Mouse (Mus musculus) limb, embryonic 14.5 days (tissue): ENCODE results near the gene Ppp2ca. TPM values are rescaled to one million over a fixed set of nuclear protein-coding genes. Genes with fewer than 3 reads are reported as not detected.

Experiments used
- ATAC-seq: fragments of 200-750 bp; cut with Nextera tagmentation; 2 replicates; pipeline ENCODE4 v1.8.0; 2017; ENCODE audit warnings: low read depth, moderate number of reproducible peaks, moderate TSS enrichment; ENCODE audit not compliant: low FRiP score
- DNase-seq: peaks from one replicate; pipeline ENCODE4 v3.0.0-alpha.2; 2015; ENCODE audit warnings: low spot score
- H3K27ac ChIP-seq: fragments of 300-500 bp; sonication (generic); replicated peaks from 2 replicates; pipeline ENCODE4 v1.5.1; 2014; ENCODE audit warnings: low read depth, mild to moderate bottlenecking, low read length, moderate library complexity, mixed read lengths
- H3K27me3 ChIP-seq: fragments of 300-500 bp; sonication (generic); 2 replicates; pipeline ENCODE4 v1.6.1; 2014; ENCODE audit warnings: low read length, mixed read lengths; ENCODE audit not compliant: control insufficient read depth, insufficient read depth
- H3K36me3 ChIP-seq: fragments of 300-500 bp; sonication (generic); 2 replicates; pipeline ENCODE4 v1.6.1; 2014; ENCODE audit warnings: mild to moderate bottlenecking, low read length, moderate library complexity, mixed read lengths; ENCODE audit not compliant: control insufficient read depth, insufficient read depth
- H3K4me1 ChIP-seq: fragments of 300-500 bp; sonication (generic); 2 replicates; pipeline ENCODE4 v1.6.1; 2014; ENCODE audit warnings: antibody characterized with exemption, low read length, mixed read lengths; ENCODE audit not compliant: control insufficient read depth, insufficient read depth
- H3K4me2 ChIP-seq: fragments of 300-500 bp; sonication (generic); replicated peaks from 2 replicates; pipeline ENCODE4 v1.6.1; 2014; ENCODE audit warnings: low read depth, mild to moderate bottlenecking, low read length, moderate library complexity; ENCODE audit not compliant: severe bottlenecking
- H3K4me3 ChIP-seq: fragments of 300-500 bp; sonication (generic); replicated peaks from 2 replicates; pipeline ENCODE4 v1.5.1; 2014; ENCODE audit warnings: low read length
- H3K9ac ChIP-seq: fragments of 300-500 bp; sonication (generic); 2 replicates; pipeline ENCODE4 v1.6.1; 2014; ENCODE audit warnings: mild to moderate bottlenecking, low read depth, low read length, moderate library complexity; ENCODE audit not compliant: severe bottlenecking
- H3K9me3 ChIP-seq: fragments of 300-500 bp; sonication (generic); 2 replicates; pipeline ENCODE4 v1.6.1; 2016; ENCODE audit warnings: low read length; ENCODE audit not compliant: control insufficient read depth
- POLR2A ChIP-seq: fragments of 200-500 bp; IDR thresholded peaks from 2 replicates; pipeline ENCODE4 v1.8.0; 2012; ENCODE audit warnings: inconsistent platforms, mild to moderate bottlenecking, moderate library complexity, borderline replicate concordance; ENCODE audit not compliant: insufficient read depth, insufficient read length; ENCODE audit errors: extremely low read depth
- WGBS: fragments of 180-500 bp; shearing (Covaris S2); extraction: QIAGEN DNeasy Blood & Tissue Kit; methylation state at CpG from one replicate; pipeline ENCODE4 v1.1.7; 2014; 5-methylcytosine and 5-hydroxymethylcytosine counted together
- polyA plus RNA-seq, 2 experiments: library from polyadenylated mRNA; depleted of rRNA in 1 of 2; stranded (reverse) in 1 of 2; unstranded in 1 of 2; fragments of >200 nt; fragmentation: Nextera tagmentation in 1 of 2; extraction: Ambion mirVana in 1 of 2; gene quantifications; 2 replicates each; pipeline versions ENCODE4 v1.2.1 to v1.2.3; 2012 to 2014

Gene Ppp2ca
- polyA plus RNA-seq, 2 experiments, result 65.6 to 88.4 TPM

DNA sequence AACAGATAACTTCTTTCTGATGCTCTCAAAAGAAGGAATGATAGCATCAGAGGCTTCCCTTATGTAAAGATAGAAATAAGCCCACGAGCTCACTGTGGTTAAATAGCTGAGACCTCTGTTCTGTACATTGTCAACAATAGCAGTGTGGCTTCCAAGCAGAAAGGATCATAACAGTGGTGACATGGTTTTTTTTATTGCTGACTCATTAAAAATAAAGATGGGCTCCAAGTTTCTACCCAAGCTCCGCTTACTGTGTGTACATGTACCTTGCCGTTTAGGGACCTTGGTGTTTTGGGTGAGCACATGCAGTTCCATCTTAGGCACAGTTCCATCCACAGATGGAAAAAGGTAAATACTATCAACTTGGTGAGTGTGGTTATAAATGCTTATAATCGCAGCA, 4.5 kb downstream of the Ppp2ca start:
- no peak overlapping the region for H3K27ac ChIP-seq
- TF ChIP-seq POLR2A, result no peak
- no peak overlapping the region for H3K9ac ChIP-seq
- no peak overlapping the region for H3K4me3 ChIP-seq
- H3K9me3 ChIP-seq, result no peaks in the 10 kb centered on the region
- H3K4me1 ChIP-seq, result peaks cover 17% of the 10 kb centered on the region
- no peak overlapping the region for H3K4me2 ChIP-seq
- WGBS, result 83% methylated on average over 4 of the region's 4 CpGs
- no peaks in the 10 kb centered on the region for H3K36me3 ChIP-seq
- no peaks in the 10 kb centered on the region for H3K27me3 ChIP-seq
- no peak for ATAC-seq
- DNase-seq, result no peak

DNA sequence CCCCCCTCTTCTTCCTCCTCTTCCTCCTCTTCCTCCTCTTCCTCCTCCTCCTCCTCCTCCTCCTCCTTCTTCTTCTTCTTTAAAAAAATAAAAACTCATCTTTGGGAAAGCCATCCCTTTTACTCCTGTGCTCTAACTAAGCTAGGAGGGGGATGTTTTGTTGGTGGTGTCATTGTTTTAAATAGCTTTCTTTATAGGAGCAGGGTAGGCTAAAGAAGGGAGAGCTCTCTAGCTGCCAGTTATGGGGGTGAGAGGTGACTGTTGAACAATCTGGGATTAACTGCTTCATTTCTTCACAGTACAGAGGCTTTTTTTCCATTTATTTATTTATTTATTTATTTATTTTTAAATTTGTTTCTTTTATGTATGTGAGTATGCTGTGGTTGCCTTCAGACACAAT, 7.0 kb downstream of the Ppp2ca start:
- Histone ChIP-seq H3K27ac (no peak overlapping the region), H3K36me3 (no peaks in the 10 kb centered on the region), H3K4me2 (no peak overlapping the region), H3K4me1 (peaks cover 10% of the 10 kb centered on the region), H3K9me3 (no peaks in the 10 kb centered on the region), H3K4me3 (no peak overlapping the region), H3K9ac (no peak overlapping the region), H3K27me3 (no peaks in the 10 kb centered on the region)
- ATAC-seq, result no peak
- DNase-seq, result no peak
- TF ChIP-seq POLR2A, result no peak

DNA sequence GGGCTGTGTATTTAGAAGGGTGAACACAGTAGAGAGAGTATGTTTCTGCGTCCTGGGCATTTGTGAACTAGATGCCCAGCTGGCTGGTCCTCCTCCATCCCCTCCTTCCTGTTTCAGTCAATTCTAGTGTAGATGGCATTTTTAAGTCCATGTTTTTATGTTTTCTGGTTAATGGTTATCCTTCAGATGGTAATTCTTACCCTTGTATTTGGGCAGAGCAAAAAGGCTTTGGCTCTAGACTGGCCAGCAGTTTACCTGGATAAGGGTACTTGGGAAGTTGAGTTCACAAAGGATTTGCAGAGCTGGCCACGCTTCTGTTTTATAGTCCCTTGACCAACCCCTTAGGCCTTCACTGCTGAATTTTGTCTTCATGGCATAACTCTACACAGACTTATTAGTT, 7.6 kb downstream of the Ppp2ca start:
- Histone ChIP-seq H3K27ac (no peak overlapping the region), H3K9me3 (no peaks in the 10 kb centered on the region), H3K36me3 (no peaks in the 10 kb centered on the region), H3K27me3 (no peaks in the 10 kb centered on the region), H3K4me2 (no peak overlapping the region), H3K9ac (no peak overlapping the region), H3K4me3 (no peak overlapping the region), H3K4me1 (peaks cover 5% of the 10 kb centered on the region; the same call in 1 of the 2 replicates)
- no peak for ATAC-seq
- WGBS, result 92% methylated on average over 2 of the region's 2 CpGs
- no peak for DNase-seq
- no peak for TF ChIP-seq POLR2A

DNA sequence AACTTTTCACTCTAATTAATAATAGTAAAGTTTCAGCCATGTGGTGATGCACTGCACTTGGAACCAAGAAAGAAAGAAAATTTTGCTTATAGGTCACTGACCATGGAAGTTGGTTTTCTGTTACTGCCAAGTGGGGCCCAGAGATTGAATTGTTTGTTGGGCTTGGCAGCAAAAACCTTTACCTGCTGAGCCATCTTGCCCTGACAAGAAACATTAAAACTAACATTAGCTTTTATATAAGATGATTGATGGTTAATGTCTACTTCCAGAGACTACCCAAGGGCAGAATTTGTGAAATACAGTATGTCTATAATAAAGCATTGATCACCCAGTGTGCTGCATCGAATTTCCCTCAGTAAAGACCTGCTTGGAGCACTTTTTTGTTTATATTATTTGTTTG, 8.0 kb downstream of the Ppp2ca start:
- Histone ChIP-seq H3K27me3 (no peaks in the 10 kb centered on the region), H3K4me1 (peaks cover under 1% of the 10 kb centered on the region; the same call in 1 of the 2 replicates), H3K4me3 (no peak overlapping the region), H3K9me3 (no peaks in the 10 kb centered on the region), H3K27ac (no peak overlapping the region), H3K9ac (no peak overlapping the region), H3K36me3 (no peaks in the 10 kb centered on the region), H3K4me2 (no peak overlapping the region)
- ATAC-seq, result no peak
- WGBS, result 88% methylated on average over 1 of the region's 1 CpGs
- DNase-seq, result no peak
- TF ChIP-seq POLR2A, result no peak

DNA sequence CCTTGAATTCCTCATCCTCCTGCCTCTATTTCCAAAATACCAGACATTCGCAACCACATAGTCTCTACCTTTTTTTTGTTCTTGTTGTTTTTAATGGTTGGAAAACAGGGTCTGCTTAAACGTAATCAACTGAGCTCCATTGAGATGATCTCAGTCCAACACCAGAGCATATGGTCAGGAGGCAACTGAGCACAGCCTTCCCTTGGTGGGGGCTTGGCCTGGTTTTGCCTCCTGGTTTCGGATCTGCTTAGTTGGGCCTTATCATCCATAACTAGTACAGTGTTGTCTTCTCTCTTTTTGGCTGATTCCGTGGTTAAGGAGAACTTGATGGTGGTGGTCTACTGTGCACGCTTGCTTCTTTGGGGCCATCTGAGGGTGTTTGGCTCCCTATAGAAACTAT, 10.3 kb downstream of the Ppp2ca start:
- H3K9me3 ChIP-seq, result no peaks in the 10 kb centered on the region
- peaks cover 4% of the 10 kb centered on the region for H3K36me3 ChIP-seq
- H3K27ac ChIP-seq, result no peak overlapping the region
- no peaks in the 10 kb centered on the region for H3K27me3 ChIP-seq
- WGBS, result 89% methylated on average over 5 of the region's 5 CpGs
- no peak for ATAC-seq
- no peak overlapping the region for H3K4me3 ChIP-seq
- no peak for TF ChIP-seq POLR2A
- no peak overlapping the region for H3K4me2 ChIP-seq
- no peak for DNase-seq
- H3K9ac ChIP-seq, result no peak overlapping the region
- H3K4me1 ChIP-seq, result no peaks in the 10 kb centered on the region

DNA sequence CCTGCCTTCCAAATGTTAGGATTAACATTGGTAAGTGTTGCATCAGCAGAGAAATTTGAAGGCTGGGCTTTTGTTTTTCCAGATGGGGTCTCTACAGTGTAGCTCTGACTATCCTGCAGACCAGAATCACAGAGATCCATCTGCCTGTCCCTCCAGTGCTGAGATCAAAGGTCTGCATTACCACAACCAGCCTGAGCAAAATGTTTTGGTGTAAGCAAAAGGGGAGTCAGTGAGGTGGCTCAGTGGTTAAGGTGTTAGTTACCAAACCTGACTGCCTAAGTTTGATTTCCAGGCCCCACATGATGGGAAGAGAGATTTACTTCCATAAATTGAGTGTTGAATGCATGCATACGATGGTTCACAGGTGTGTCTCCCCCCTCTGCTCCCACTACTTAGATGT, 10.9 kb downstream of the Ppp2ca start:
- no peak overlapping the region for H3K27ac ChIP-seq
- TF ChIP-seq POLR2A, result no peak
- DNase-seq, result no peak
- ATAC-seq, result no peak
- 81% methylated on average over 1 of the region's 1 CpGs for WGBS
- H3K4me2 ChIP-seq, result no peak overlapping the region
- no peaks in the 10 kb centered on the region for H3K27me3 ChIP-seq
- no peak overlapping the region for H3K9ac ChIP-seq
- H3K36me3 ChIP-seq, result peaks cover 10% of the 10 kb centered on the region
- no peaks in the 10 kb centered on the region for H3K9me3 ChIP-seq
- H3K4me1 ChIP-seq, result no peaks in the 10 kb centered on the region
- H3K4me3 ChIP-seq, result no peak overlapping the region
